17 mouse cellular contexts compared by ENCODE assay signal in the genomic region with DNA sequence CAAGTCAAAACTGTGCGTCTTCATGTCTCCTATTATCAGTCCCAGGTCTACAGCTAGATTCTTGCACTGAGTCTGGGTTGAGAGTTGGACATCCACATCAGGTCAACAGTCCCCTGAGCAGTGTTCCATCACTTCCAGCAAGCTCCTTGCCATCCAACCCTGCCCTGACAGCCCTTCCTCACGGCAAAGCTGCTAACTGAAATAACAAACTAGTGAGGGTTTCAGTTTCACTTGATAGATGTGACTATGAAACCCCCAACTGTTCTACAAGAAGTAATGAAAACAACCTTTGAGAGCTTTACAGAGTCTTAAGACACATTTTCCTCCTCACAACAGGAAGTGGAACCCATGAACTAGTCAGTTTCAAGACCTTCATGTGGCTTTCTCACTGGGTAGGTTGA.
DNase-seq lines count a peak whose midpoint lies in the region; ATAC-seq and TF ChIP-seq lines count a peak whose summit lies in the region.
"Had no signal": no experiment of that assay in that cellular context is flagged by ENCODE, and none has a peak within 500 bp of the region (broad histone marks: within the 10 kb centered on the region; RNA-seq: fewer than 3 reads in every experiment).

No protein-coding gene starts in this region.

- no peak for TF ChIP-seq POLR2A in small intestine, adult 2 months (IDR thresholded peaks at IDR 0.05; ENCODE audit: low read depth, low read length)

- TF ChIP-seq CTCF in small intestine, adult 2 months (IDR thresholded peaks at IDR 0.05; ENCODE audit: extremely low read depth, insufficient read length, insufficient replicate concordance, low read depth, low read length): no peak

- WGBS in heart, embryonic 15.5 days: 51% methylated on average over 2 of the region's 2 CpGs
- 68% methylated on average over 2 of the region's 2 CpGs for WGBS in heart, embryonic 10.5 days
- 66% methylated on average over 2 of the region's 2 CpGs for WGBS in small intestine, adult 2 months

- DNase-seq in heart, embryonic 10.5 days (ENCODE audit: low spot score): no peak
- peak; percentile 68 for DNase-seq in 416B (ENCODE audit: low read depth)
- DNase-seq in ovary, adult 18-20 months (ENCODE audit: low spot score): no peak
- no peak for DNase-seq in urinary bladder, postnatal 4 days (ENCODE audit: low spot score in 2 of 2)
- DNase-seq in retina, embryonic 14.5 days (ENCODE audit: low spot score): no peak
- DNase-seq: cerebellum, adult 8-10 months; gastrocnemius, postnatal 14 days; heart, postnatal 36 days; kidney, adult 11 months; right cerebral cortex, postnatal 25 days had no signal

- H3K9ac ChIP-seq in heart, embryonic 15.5 days: no peak overlapping the region
- H3K9ac ChIP-seq: forebrain, embryonic 12.5 days; limb, embryonic 13.5 days; neural tube, embryonic 12.5 days had no signal

- no peaks in the 10 kb centered on the region for H3K27me3 ChIP-seq in heart, embryonic 15.5 days
- no peaks in the 10 kb centered on the region for H3K27me3 ChIP-seq in heart, embryonic 10.5 days (ENCODE audit: insufficient read depth, poor library complexity, severe bottlenecking)
- H3K27me3 ChIP-seq in small intestine, adult 2 months (ENCODE audit: control insufficient read depth, insufficient read depth, low read length): no peaks in the 10 kb centered on the region
- H3K27me3 ChIP-seq: forebrain, embryonic 12.5 days; limb, embryonic 13.5 days; neural tube, embryonic 12.5 days; Patski had no signal

- H3K4me1 ChIP-seq in heart, embryonic 15.5 days (replicated peaks): no peaks in the 10 kb centered on the region
- no peaks in the 10 kb centered on the region for H3K4me1 ChIP-seq in heart, embryonic 10.5 days
- H3K4me1 ChIP-seq in small intestine, adult 2 months (ENCODE audit: control insufficient read depth, insufficient read depth, insufficient read length, low read length): no peaks in the 10 kb centered on the region
- H3K4me1 ChIP-seq: neural tube, embryonic 12.5 days had no signal

- no peak for ATAC-seq in heart, embryonic 15.5 days (replicated peaks; ENCODE audit: insufficient number of reproducible peaks, insufficient read depth, low FRiP score, low read depth)
- peak; percentile 59 for ATAC-seq in granulocyte monocyte progenitor cell, adult 5-6 weeks (replicated peaks; ENCODE audit: poor library complexity, severe bottlenecking)
- ATAC-seq: Patski had no signal

- H3K4me3 ChIP-seq in heart, embryonic 15.5 days: no peak overlapping the region
- no peak overlapping the region for H3K4me3 ChIP-seq in heart, embryonic 10.5 days
- H3K4me3 ChIP-seq in small intestine, adult 2 months (ENCODE audit: low read depth, low read length): no peak overlapping the region; the same call in 1 of the 2 replicates
- H3K4me3 ChIP-seq: forebrain, embryonic 12.5 days; limb, embryonic 13.5 days; neural tube, embryonic 12.5 days had no signal

- no peaks in the 10 kb centered on the region for H3K9me3 ChIP-seq in heart, embryonic 15.5 days (replicated peaks)
- H3K9me3 ChIP-seq in heart, embryonic 10.5 days: no peaks in the 10 kb centered on the region
- H3K9me3 ChIP-seq: forebrain, embryonic 12.5 days; limb, embryonic 13.5 days; neural tube, embryonic 12.5 days had no signal

- no peaks in the 10 kb centered on the region for H3K36me3 ChIP-seq in heart, embryonic 15.5 days
- no peaks in the 10 kb centered on the region for H3K36me3 ChIP-seq in heart, embryonic 10.5 days
- H3K36me3 ChIP-seq in small intestine, adult 2 months (ENCODE audit: control insufficient read depth, insufficient read depth, low read length): no peaks in the 10 kb centered on the region
- H3K36me3 ChIP-seq: forebrain, embryonic 12.5 days; limb, embryonic 13.5 days; neural tube, embryonic 12.5 days had no signal

- no peak overlapping the region for H3K4me2 ChIP-seq in heart, embryonic 15.5 days
- H3K4me2 ChIP-seq: forebrain, embryonic 12.5 days; limb, embryonic 13.5 days; neural tube, embryonic 12.5 days had no signal

- H3K27ac ChIP-seq in heart, embryonic 15.5 days: peak overlapping the region; percentile 9; the same call in 1 of the 2 replicates
- H3K27ac ChIP-seq in heart, embryonic 10.5 days: no peak overlapping the region
- peak overlapping the region; percentile 86 for H3K27ac ChIP-seq in small intestine, adult 2 months (ENCODE audit: insufficient read depth, low read depth, low read length)
- H3K27ac ChIP-seq: forebrain, embryonic 12.5 days; limb, embryonic 13.5 days; neural tube, embryonic 12.5 days had no signal
